Mouse (Mus musculus) midbrain, postnatal 0 days (tissue): ENCODE measurements around the gene Mlxip. TPM values are rescaled to one million over a fixed set of nuclear protein-coding genes. Genes with fewer than 3 reads are reported as not detected.

ENCODE experiments used
- ATAC-seq: fragments of 200-750 bp; cut with Nextera tagmentation; 2 replicates; pipeline ENCODE4 v1.8.0; 2017; ENCODE audit warnings: moderate number of reproducible peaks, mild to moderate bottlenecking, moderate TSS enrichment, moderate library complexity; ENCODE audit not compliant: low FRiP score
- DNase-seq: peaks from one replicate; pipeline ENCODE4 v3.0.0-alpha.2; 2015; ENCODE audit warnings: low spot score
- H3K27ac ChIP-seq: fragments of 300-500 bp; sonication (generic); 2 replicates; pipeline ENCODE4 v1.5.1; 2014; ENCODE audit warnings: low read depth, mild to moderate bottlenecking, low read length, mixed read lengths
- H3K27me3 ChIP-seq: fragments of 300-500 bp; sonication (generic); 2 replicates; pipeline ENCODE4 v1.6.1; 2014; ENCODE audit warnings: low read length, control low read depth, mixed read lengths; ENCODE audit not compliant: insufficient read depth
- H3K36me3 ChIP-seq: fragments of 300-500 bp; sonication (generic); 2 replicates; pipeline ENCODE4 v1.6.1; 2014; ENCODE audit warnings: low read length, control low read depth, mixed read lengths; ENCODE audit not compliant: insufficient read depth
- H3K4me1 ChIP-seq: fragments of 300-500 bp; sonication (generic); 2 replicates; pipeline ENCODE4 v1.6.1; 2014; ENCODE audit warnings: mild to moderate bottlenecking, control low read depth, antibody characterized with exemption, low read length, mixed read lengths; ENCODE audit not compliant: insufficient read depth
- H3K4me2 ChIP-seq: fragments of 300-500 bp; sonication (generic); 2 replicates; pipeline ENCODE4 v1.6.1; 2014; ENCODE audit warnings: low read depth, mild to moderate bottlenecking, low read length, mixed read lengths; ENCODE audit not compliant: poor library complexity, severe bottlenecking
- H3K4me3 ChIP-seq: fragments of 300-500 bp; sonication (generic); 2 replicates; pipeline ENCODE4 v1.5.1; 2014; ENCODE audit warnings: low read depth, mild to moderate bottlenecking, low read length, moderate library complexity
- H3K9ac ChIP-seq: fragments of 300-500 bp; sonication (generic); replicated peaks from 2 replicates; pipeline ENCODE4 v1.6.1; 2014; ENCODE audit warnings: mild to moderate bottlenecking, low read length, moderate library complexity, mixed read lengths; ENCODE audit not compliant: poor library complexity, severe bottlenecking
- H3K9me3 ChIP-seq: fragments of 300-500 bp; sonication (generic); 2 replicates; pipeline ENCODE4 v1.6.1; 2016; ENCODE audit warnings: low read length, control low read depth
- CTCF ChIP-seq: IDR thresholded peaks from 2 replicates; pipeline ENCODE4 v1.5.1; 2016; ENCODE audit warnings: antibody characterized with exemption, mild to moderate bottlenecking
- WGBS: fragments of 180-500 bp; shearing (Covaris S2); extraction: QIAGEN DNeasy Blood & Tissue Kit; methylation state at CpG from one replicate; pipeline ENCODE4 v1.1.7; 2014; 5-methylcytosine and 5-hydroxymethylcytosine counted together
- polyA plus RNA-seq: library from polyadenylated mRNA; unstranded; fragments of >200 nt; fragmentation: Nextera tagmentation; extraction: Ambion mirVana; gene quantifications from 2 replicates; pipeline ENCODE4 v1.2.1, GENCODE M21; 2015
- total RNA-seq: library from RNA; depleted of rRNA; stranded (reverse); fragments of >200 nt; gene quantifications from 2 replicates; pipeline ENCODE4 v1.2.3, GENCODE M21; 2014

The Mlxip gene
- total and polyA plus RNA-seq, 2 experiments from 2014 or later: 11.3 to 16.6 TPM

- 49% methylated on average over 5 of the region's 5 CpGs for WGBS
These were observed 66.8 kb downstream of the Mlxip start for GRCm38 (mm10) chr5:123461420-123461819.

GRCm38 (mm10) chr5:123464638-123465037, 70.0 kb downstream of the Mlxip start:
- Histone ChIP-seq H3K4me1 (no peaks in the 10 kb centered on the region), H3K9ac (no peak overlapping the region), H3K9me3 (no peaks in the 10 kb centered on the region), H3K27me3 (no peaks in the 10 kb centered on the region), H3K4me3 (no peak overlapping the region), H3K27ac (no peak overlapping the region), H3K4me2 (no peak overlapping the region), H3K36me3 (no peaks in the 10 kb centered on the region)
- whole genome bisulfite sequencing: 88% methylated on average over 1 of the region's 1 CpGs
- TF ChIP-seq CTCF: no peak
- DNase-seq (no peak), ATAC-seq (no peak)

More at GRCm38 (mm10) chr5:123461420-123461819, 66.8 kb downstream of the Mlxip start:
- DNase-seq (no peak), ATAC-seq (no peak)
- no peaks in the 10 kb centered on the region for H3K4me1 ChIP-seq
- TF ChIP-seq CTCF: no peak
- no peak overlapping the region for H3K4me2 ChIP-seq
- H3K27ac ChIP-seq: no peak overlapping the region
- H3K9ac ChIP-seq: no peak overlapping the region
- no peaks in the 10 kb centered on the region for H3K27me3 ChIP-seq
- H3K4me3 ChIP-seq: no peak overlapping the region
- H3K9me3 ChIP-seq: no peaks in the 10 kb centered on the region
- 0 out of 2 replicates have a peak, but pooled peaks cover 6% of the 10 kb centered on the region for H3K36me3 ChIP-seq

- DNase-seq (no peak), ATAC-seq (no peak)
- 70% methylated on average over 10 of the region's 10 CpGs for WGBS
- no peaks in the 10 kb centered on the region for H3K36me3 ChIP-seq
- H3K4me1 ChIP-seq: no peaks in the 10 kb centered on the region
- no peak overlapping the region for H3K9ac ChIP-seq
- H3K9me3 ChIP-seq: no peaks in the 10 kb centered on the region
- no peak overlapping the region for H3K4me2 ChIP-seq
- no peaks in the 10 kb centered on the region for H3K27me3 ChIP-seq
- H3K27ac ChIP-seq: no peak overlapping the region
- TF ChIP-seq CTCF: no peak
- H3K4me3 ChIP-seq: no peak overlapping the region
These were observed 76.3 kb downstream of the Mlxip start for GRCm38 (mm10) chr5:123470784-123471400.

GRCm38 (mm10) chr5:123473817-123474216, 79.2 kb downstream of the Mlxip start:
- Histone ChIP-seq H3K36me3 (no peaks in the 10 kb centered on the region), H3K4me1 (no peaks in the 10 kb centered on the region), H3K9ac (no peak overlapping the region), H3K27me3 (no peaks in the 10 kb centered on the region), H3K4me2 (no peak overlapping the region), H3K9me3 (no peaks in the 10 kb centered on the region), H3K4me3 (no peak overlapping the region), H3K27ac (no peak overlapping the region)
- ATAC-seq (no peak), DNase-seq (peak; percentile 56)
- WGBS: 45% methylated on average over 5 of the region's 5 CpGs
- no peak for TF ChIP-seq CTCF

- Histone ChIP-seq H3K4me1 (peaks cover 5% of the 10 kb centered on the region; the same call in 1 of the 2 replicates), H3K36me3 (no peaks in the 10 kb centered on the region), H3K4me2 (no peak overlapping the region), H3K4me3 (no peak overlapping the region), H3K9ac (no peak overlapping the region), H3K27ac (no peak overlapping the region), H3K9me3 (no peaks in the 10 kb centered on the region), H3K27me3 (no peaks in the 10 kb centered on the region)
- no peak for TF ChIP-seq CTCF
- DNase-seq: no peak
- ATAC-seq: no peak
- WGBS: 88% methylated on average over 11 of the region's 11 CpGs
These were observed 93.2 kb downstream of the Mlxip start for GRCm38 (mm10) chr5:123487659-123488395.
